ENCODE assay signal across 8 mouse cellular contexts in the genomic region with DNA sequence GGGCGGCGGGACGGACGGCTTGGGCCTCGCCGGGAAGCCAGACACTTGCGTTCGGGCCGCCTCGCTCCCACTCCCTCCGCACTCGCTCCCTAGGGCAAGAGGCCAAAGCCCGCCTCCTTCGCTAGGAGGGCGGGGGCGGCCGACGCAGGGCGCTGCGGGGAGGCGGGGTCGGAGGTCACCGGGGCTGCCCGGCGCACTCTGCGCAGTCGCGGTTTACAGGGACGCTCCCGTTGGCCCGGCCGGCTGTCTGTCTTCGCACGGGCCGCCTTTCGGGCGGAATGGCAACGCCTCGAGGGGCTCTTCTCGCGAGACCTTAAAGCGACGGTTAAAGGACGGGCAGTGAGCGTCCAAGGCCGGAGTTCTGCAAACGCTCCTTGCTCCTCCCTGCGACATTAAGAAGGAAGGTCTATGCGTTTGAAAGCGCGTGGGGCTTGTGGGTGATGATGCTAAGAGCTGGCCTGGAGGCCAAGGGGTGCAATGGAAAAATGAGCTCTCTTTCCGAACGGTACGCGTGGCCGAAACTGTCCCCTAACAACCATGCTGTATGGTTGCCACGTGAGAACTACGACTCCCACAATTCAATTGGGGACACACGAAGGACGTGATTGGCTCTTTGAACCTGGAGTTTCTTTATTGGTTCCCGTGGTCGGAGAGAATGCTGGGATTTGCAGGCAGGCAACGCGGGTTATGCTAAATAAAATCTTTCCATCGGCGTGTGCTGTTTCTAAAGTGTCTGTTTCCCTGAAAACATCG. TPM values are rescaled to one million over a fixed set of nuclear protein-coding genes. Genes with fewer than 3 reads are reported as not detected.
DNase-seq lines count a peak whose midpoint lies in the region; ATAC-seq and TF ChIP-seq lines count a peak whose summit lies in the region.

A gene (minus strand): TSS at position 87 of the 753 bp plus-strand sequence.

- no peak for TF ChIP-seq CTCF in gastrocnemius, adult 2 months (IDR thresholded peaks at IDR 0.05)
- TF ChIP-seq CTCF in hindbrain, postnatal 0 days (IDR thresholded peaks at IDR 0.05; ENCODE audit: low read depth): 0 out of 2 replicates have a peak, but pooled peaks have one; percentile 6
- no peak for TF ChIP-seq CTCF in left cerebral cortex, adult 2 months (IDR thresholded peaks at IDR 0.05)

- no peaks in the 10 kb centered on the region for H3K9me3 ChIP-seq in hindbrain, postnatal 0 days (ENCODE audit: low read length)

- H3K4me2 ChIP-seq in hindbrain, postnatal 0 days (ENCODE audit: low read depth, low read length): peak within 1 kb of the TSS; percentile 84

- H3K4me3 ChIP-seq in gastrocnemius, adult 2 months: peak within 1 kb of the TSS; percentile 92
- H3K4me3 ChIP-seq in hindbrain, postnatal 0 days (ENCODE audit: low read length): peak within 1 kb of the TSS; percentile 98
- H3K4me3 ChIP-seq in left cerebral cortex, adult 2 months: peak within 1 kb of the TSS; percentile 92

- peak; percentile 99 for DNase-seq in ZHBTc4 (ENCODE audit: low read depth, low spot score)
- peak; percentile 100 for DNase-seq in gastrocnemius, adult 2 months
- peak; percentile 99 for DNase-seq in hindbrain, postnatal 0 days (ENCODE audit: low spot score)
- DNase-seq in left cerebral cortex, adult 2 months (ENCODE audit: extremely low spot score in 1 of 2, low spot score in 2 of 2): peak; percentile 100
- DNase-seq in right cerebral cortex, adult 2 months (ENCODE audit: low spot score in 2 of 2): peak; percentile 99 to 100
- DNase-seq in urinary bladder, postnatal 14 days (ENCODE audit: low spot score): peak; percentile 99

- peak within 1 kb of the TSS; percentile 98 for H3K9ac ChIP-seq in hindbrain, postnatal 0 days (replicated peaks; ENCODE audit: low read length)

- peak within 1 kb of the TSS; percentile 99 for H3K27ac ChIP-seq in gastrocnemius, adult 2 months
- H3K27ac ChIP-seq in hindbrain, postnatal 0 days: peak within 1 kb of the TSS; percentile 98
- H3K27ac ChIP-seq in left cerebral cortex, adult 2 months: peak within 1 kb of the TSS; percentile 99

- intact Hi-C loops in gastrocnemius, adult 2 months (cut with DNase I): no loop called here
- intact Hi-C loops in left cerebral cortex, adult 2 months (cut with DNase I): loop anchor here (5.0 kb wide), 1 partner anchor 212 kb away; a partner anchor contains a TSS

- peaks cover 15% of the 10 kb centered on the region for H3K4me1 ChIP-seq in hindbrain, postnatal 0 days (ENCODE audit: insufficient read depth, low read length)

- ATAC-seq in common myeloid progenitor, adult 5-6 weeks (replicated peaks; ENCODE audit: low read depth, poor library complexity, severe bottlenecking): peak; percentile 91
- ATAC-seq in hindbrain, postnatal 0 days: peak; percentile 99
- ATAC-seq in megakaryocyte, adult 5-6 weeks (ENCODE audit: poor library complexity, severe bottlenecking): peak; percentile 89

- H3K36me3 ChIP-seq in hindbrain, postnatal 0 days (ENCODE audit: insufficient read depth, low read length): no peaks in the 10 kb centered on the region

- no peaks in the 10 kb centered on the region for H3K27me3 ChIP-seq in hindbrain, postnatal 0 days (ENCODE audit: insufficient read depth, low read length)

- under 1% methylated on average over 56 of the region's 67 CpGs for whole genome bisulfite sequencing in hindbrain, postnatal 0 days

RNA-seq across cellular contexts. Expression of the gene that starts here (rescaled TPM):
- total RNA-seq in common myeloid progenitor, adult 5-6 weeks (2017): 57.5 and 64.1 TPM in 2 replicates
- 10 to 100 TPM; 11.2 to 17.5 TPM for total RNA-seq in gastrocnemius, adult 2 months (2021)
- 117 and 134 TPM in 2 replicates for total RNA-seq in hindbrain, postnatal 0 days (2014; rRNA removed)
- 29.6 and 32.7 TPM in 2 replicates for polyA plus RNA-seq in hindbrain, postnatal 0 days (2015; fragmentation: Nextera tagmentation; extraction: Ambion mirVana)
- total RNA-seq in left cerebral cortex, adult 2 months (2021): 100 to 1,000 TPM; 144 to 158 TPM
- total RNA-seq in megakaryocyte, adult 5-6 weeks (2015): 36.0 and 54.5 TPM in 2 replicates
- total RNA-seq in megakaryocyte, adult 5-6 weeks (2017): 25.8 and 29.1 TPM in 2 replicates

Comparison
In these comparisons a context has a peak if more than half of its experiments do, and no peak if none do; other contexts are left out.
1. Peak in every context shown above with its lines: DNase-seq, ATAC-seq, H3K4me3 ChIP-seq and H3K27ac ChIP-seq.